Mouse (Mus musculus): Measurements from ENCODE around the gene Adh7. TPM values are rescaled to one million over a fixed set of nuclear protein-coding genes. Genes with fewer than 3 reads are reported as not detected.
A peak's percentile ranks its signal among the peaks of the same experiment; 100 is the strongest.

Adh7 gene
- polyA plus RNA-seq, 1 experiment from 2014 or later = 0.74 TPM

GRCm38 (mm10) chr3:138241371-138241770, 23.8 kb downstream of the Adh7 start:
- Histone ChIP-seq H3K9me3 (replicated peaks) (no peaks in the 10 kb centered on the region), H3K9ac (no peak overlapping the region), H3K36me3 (no peaks in the 10 kb centered on the region), H3K27me3 (no peaks in the 10 kb centered on the region), H3K4me1 (peaks cover 26% of the 10 kb centered on the region), H3K4me3 (replicated peaks) (no peak overlapping the region), H3K4me2 (no peak overlapping the region), H3K27ac (peak overlapping the region; percentile 29)
- 43% methylated on average over 6 of the region's 6 CpGs for WGBS
- ATAC-seq (replicated peaks; ENCODE audit: low FRiP score) = no peak

GRCm38 (mm10) chr3:138242021-138242726, 24.6 kb downstream of the Adh7 start:
- Histone ChIP-seq H3K4me1 (peaks cover 33% of the 10 kb centered on the region), H3K4me3 (replicated peaks) (no peak overlapping the region), H3K36me3 (no peaks in the 10 kb centered on the region), H3K4me2 (no peak overlapping the region), H3K27ac (peak overlapping the region; percentile 30; the same call in 1 of the 2 replicates), H3K9ac (no peak overlapping the region), H3K27me3 (no peaks in the 10 kb centered on the region), H3K9me3 (replicated peaks) (no peaks in the 10 kb centered on the region)
- WGBS = 79% methylated on average over 14 of the region's 14 CpGs
- ATAC-seq (replicated peaks; ENCODE audit: low FRiP score) = no peak

GRCm38 (mm10) chr3:138242933-138243332, 25.4 kb downstream of the Adh7 start:
- no peaks in the 10 kb centered on the region for H3K9me3 ChIP-seq (replicated peaks)
- no peak overlapping the region for H3K4me2 ChIP-seq
- H3K27me3 ChIP-seq = no peaks in the 10 kb centered on the region
- ATAC-seq (replicated peaks; ENCODE audit: low FRiP score) = no peak
- H3K4me3 ChIP-seq (replicated peaks) = no peak overlapping the region
- WGBS = 68% methylated on average over 6 of the region's 6 CpGs
- H3K9ac ChIP-seq = no peak overlapping the region
- H3K27ac ChIP-seq = peak overlapping the region; percentile 72
- peaks cover 40% of the 10 kb centered on the region for H3K4me1 ChIP-seq
- H3K36me3 ChIP-seq = no peaks in the 10 kb centered on the region

- no peak for ATAC-seq (replicated peaks; ENCODE audit: low FRiP score)
- Histone ChIP-seq H3K27me3 (no peaks in the 10 kb centered on the region), H3K27ac (0 out of 2 replicates have a peak overlapping the region, but pooled peaks have one; percentile 32), H3K4me3 (replicated peaks) (no peak overlapping the region), H3K9ac (no peak overlapping the region), H3K4me2 (no peak overlapping the region), H3K9me3 (replicated peaks) (no peaks in the 10 kb centered on the region), H3K36me3 (no peaks in the 10 kb centered on the region), H3K4me1 (peaks cover 47% of the 10 kb centered on the region)
- 70% methylated on average over 7 of the region's 7 CpGs for WGBS
Observed at GRCm38 (mm10) chr3:138244338-138244874, 26.8 kb downstream of the Adh7 start.

- Histone ChIP-seq H3K9me3 (replicated peaks) (no peaks in the 10 kb centered on the region), H3K27me3 (0 out of 2 replicates have a peak, but pooled peaks cover 3% of the 10 kb centered on the region), H3K36me3 (no peaks in the 10 kb centered on the region), H3K4me1 (peaks cover 35% of the 10 kb centered on the region), H3K27ac (no peak overlapping the region), H3K4me3 (replicated peaks) (no peak overlapping the region), H3K4me2 (no peak overlapping the region), H3K9ac (no peak overlapping the region)
- no peak for ATAC-seq (replicated peaks; ENCODE audit: low FRiP score)
Observed at GRCm38 (mm10) chr3:138246511-138247020, 29.0 kb downstream of the Adh7 start.

- Histone ChIP-seq H3K9ac (no peak overlapping the region), H3K4me2 (no peak overlapping the region), H3K4me3 (replicated peaks) (no peak overlapping the region), H3K9me3 (replicated peaks) (no peaks in the 10 kb centered on the region), H3K27ac (peak overlapping the region; percentile 82), H3K36me3 (no peaks in the 10 kb centered on the region), H3K4me1 (peaks cover 30% of the 10 kb centered on the region), H3K27me3 (0 out of 2 replicates have a peak, but pooled peaks cover 3% of the 10 kb centered on the region)
- 88% methylated on average over 4 of the region's 4 CpGs for WGBS
- ATAC-seq (replicated peaks; ENCODE audit: low FRiP score) = no peak
Observed at GRCm38 (mm10) chr3:138247241-138247640, 29.7 kb downstream of the Adh7 start.

- no peak overlapping the region for H3K4me2 ChIP-seq
- peaks cover 26% of the 10 kb centered on the region for H3K4me1 ChIP-seq
- H3K36me3 ChIP-seq = no peaks in the 10 kb centered on the region
- 37% methylated on average over 7 of the region's 7 CpGs for WGBS
- no peaks in the 10 kb centered on the region for H3K9me3 ChIP-seq (replicated peaks)
- H3K4me3 ChIP-seq (replicated peaks) = no peak overlapping the region
- ATAC-seq (replicated peaks; ENCODE audit: low FRiP score) = peak; percentile 97
- peak overlapping the region; percentile 82 for H3K27ac ChIP-seq
- H3K9ac ChIP-seq = no peak overlapping the region
- 0 out of 2 replicates have a peak, but pooled peaks cover 3% of the 10 kb centered on the region for H3K27me3 ChIP-seq
Observed at GRCm38 (mm10) chr3:138248011-138248410, 30.5 kb downstream of the Adh7 start.

GRCm38 (mm10) chr3:138248746-138249145, 31.2 kb downstream of the Adh7 start:
- Histone ChIP-seq H3K36me3 (no peaks in the 10 kb centered on the region), H3K9me3 (replicated peaks) (no peaks in the 10 kb centered on the region), H3K4me3 (replicated peaks) (no peak overlapping the region), H3K27ac (peak overlapping the region; percentile 82), H3K9ac (no peak overlapping the region), H3K4me1 (peaks cover 26% of the 10 kb centered on the region), H3K4me2 (no peak overlapping the region), H3K27me3 (0 out of 2 replicates have a peak, but pooled peaks cover 3% of the 10 kb centered on the region)
- no peak for ATAC-seq (replicated peaks; ENCODE audit: low FRiP score)
- WGBS = 73% methylated on average over 8 of the region's 8 CpGs

GRCm38 (mm10) chr3:138251156-138251555, 33.6 kb downstream of the Adh7 start:
- H3K4me3 ChIP-seq (replicated peaks) = no peak overlapping the region
- ATAC-seq (replicated peaks; ENCODE audit: low FRiP score) = no peak
- WGBS = 82% methylated on average over 6 of the region's 6 CpGs
- H3K4me2 ChIP-seq = no peak overlapping the region
- H3K9ac ChIP-seq = no peak overlapping the region
- H3K27ac ChIP-seq = no peak overlapping the region
- peaks cover 32% of the 10 kb centered on the region for H3K4me1 ChIP-seq
- H3K9me3 ChIP-seq (replicated peaks) = no peaks in the 10 kb centered on the region
- H3K36me3 ChIP-seq = no peaks in the 10 kb centered on the region
- 0 out of 2 replicates have a peak, but pooled peaks cover 3% of the 10 kb centered on the region for H3K27me3 ChIP-seq

- Histone ChIP-seq H3K4me3 (replicated peaks) (no peak overlapping the region), H3K9me3 (replicated peaks) (no peaks in the 10 kb centered on the region), H3K27me3 (0 out of 2 replicates have a peak, but pooled peaks cover 3% of the 10 kb centered on the region), H3K9ac (no peak overlapping the region), H3K4me2 (no peak overlapping the region), H3K4me1 (0 out of 2 replicates have a peak, but pooled peaks cover 10% of the 10 kb centered on the region), H3K36me3 (no peaks in the 10 kb centered on the region), H3K27ac (no peak overlapping the region)
- no peak for ATAC-seq (replicated peaks; ENCODE audit: low FRiP score)
- 42% methylated on average over 5 of the region's 5 CpGs for WGBS
Observed at GRCm38 (mm10) chr3:138254205-138254604, 36.6 kb downstream of the Adh7 start.

GRCm38 (mm10) chr3:138255366-138255765, 37.8 kb downstream of the Adh7 start:
- ATAC-seq (replicated peaks; ENCODE audit: low FRiP score) = no peak
- Histone ChIP-seq H3K4me1 (0 out of 2 replicates have a peak, but pooled peaks cover 10% of the 10 kb centered on the region), H3K4me2 (no peak overlapping the region), H3K27ac (no peak overlapping the region), H3K4me3 (replicated peaks) (no peak overlapping the region), H3K9me3 (replicated peaks) (no peaks in the 10 kb centered on the region), H3K36me3 (no peaks in the 10 kb centered on the region), H3K27me3 (no peaks in the 10 kb centered on the region), H3K9ac (no peak overlapping the region)
- 29% methylated on average over 3 of the region's 3 CpGs for WGBS

GRCm38 (mm10) chr3:138255780-138256550, 38.4 kb downstream of the Adh7 start:
- Histone ChIP-seq H3K4me3 (replicated peaks) (no peak overlapping the region), H3K27ac (no peak overlapping the region), H3K27me3 (no peaks in the 10 kb centered on the region), H3K9ac (no peak overlapping the region), H3K4me2 (no peak overlapping the region), H3K36me3 (no peaks in the 10 kb centered on the region), H3K4me1 (0 out of 2 replicates have a peak, but pooled peaks cover 10% of the 10 kb centered on the region), H3K9me3 (replicated peaks) (no peaks in the 10 kb centered on the region)
- ATAC-seq (replicated peaks; ENCODE audit: low FRiP score) = no peak
- WGBS = 71% methylated on average over 9 of the region's 9 CpGs

Measured in kidney, embryonic 15.5 days (tissue).